Mouse (Mus musculus) ovary, adult 18-20 months (tissue): ENCODE data around the gene Vkorc1l1.
"Not testable (repeated sequence)": the region's sequence is repeated elsewhere in the genome, so short reads cannot be mapped to it uniquely, and the experiment has no call there.

Experiments
- DNase-seq: peaks from one replicate; pipeline ENCODE4 v3.0.0; 2022; ENCODE audit warnings: low spot score, mixed read lengths

Gene Vkorc1l1

DNA sequence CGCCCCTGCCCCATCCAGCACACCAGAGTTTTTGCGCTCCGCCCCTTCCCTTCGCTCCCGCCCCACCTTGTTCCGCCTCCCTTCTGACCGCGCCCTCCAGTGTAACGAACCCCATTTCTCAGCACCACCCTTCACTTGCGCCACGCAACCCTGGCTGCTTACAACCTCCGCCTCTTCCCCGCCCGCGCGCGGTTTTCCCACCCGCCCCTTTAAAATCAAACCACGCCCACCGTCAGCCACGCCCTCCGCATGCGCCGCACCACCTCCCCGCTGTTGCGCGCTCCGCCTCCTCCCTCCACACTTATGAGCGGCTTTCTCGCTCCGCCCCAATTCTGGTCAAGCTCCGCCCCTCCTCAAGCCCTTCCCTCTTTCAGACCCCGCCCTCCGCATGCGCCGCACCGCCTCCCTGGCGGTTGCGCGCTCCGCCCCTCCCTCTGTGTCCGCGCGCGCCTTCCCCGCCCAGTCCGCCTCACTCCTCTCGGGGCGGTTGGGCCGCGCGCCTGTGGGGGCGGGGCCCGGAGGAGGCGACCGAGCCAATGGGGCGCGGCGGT, at the start of gene Vkorc1l1:
Vkorc1l1 (plus strand) TSS at position 476 of the 551 bp plus-strand sequence.
- peak; percentile 97 for DNase-seq

DNA sequence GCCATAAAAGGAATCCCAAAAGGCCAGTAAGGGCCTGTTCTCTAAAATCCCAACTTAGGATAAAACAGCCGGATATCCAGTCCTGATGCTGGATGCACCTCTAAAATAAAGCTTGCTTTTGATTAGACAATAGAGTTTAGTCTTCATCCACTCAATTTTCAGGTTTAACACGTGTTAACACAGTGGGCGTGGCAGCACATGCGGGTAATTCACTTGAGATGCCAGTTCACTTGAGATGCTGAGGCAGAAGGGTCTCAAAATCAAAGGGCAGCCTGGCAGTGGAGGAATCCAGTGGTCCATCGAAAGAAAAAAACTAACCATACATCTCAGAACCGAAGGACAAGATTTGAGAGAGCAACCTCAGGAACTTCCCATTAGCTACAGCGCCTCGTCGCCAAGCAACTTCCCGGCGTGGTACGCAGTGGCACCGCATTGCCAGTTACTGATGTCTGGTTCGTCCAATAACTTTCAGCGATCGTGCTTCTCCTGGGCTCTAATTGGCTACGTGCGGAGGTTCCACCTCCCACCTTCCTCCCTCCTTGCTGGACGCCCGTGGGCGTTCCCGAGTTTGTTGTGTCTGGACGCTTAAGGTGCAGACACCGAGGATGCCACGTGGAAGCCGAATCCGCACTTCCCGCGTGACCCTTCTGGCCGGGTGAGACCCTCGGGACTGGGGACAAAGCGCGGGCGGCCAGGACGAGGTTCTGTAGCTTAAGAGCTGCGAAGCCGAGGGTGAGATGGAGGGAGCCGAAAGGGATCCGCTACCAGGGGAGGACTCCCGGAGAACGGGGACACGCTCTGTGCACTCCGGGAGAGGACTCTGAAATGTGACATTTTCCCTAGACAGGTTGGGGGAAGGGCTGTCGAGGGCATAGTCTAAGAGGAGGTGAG, 46.3 kb upstream of the Vkorc1l1 start, which contains the start of gene Zbed5:
Zbed5 (plus strand) TSS at position 526 of the 891 bp plus-strand sequence.
- peak; percentile 84 for DNase-seq

DNA sequence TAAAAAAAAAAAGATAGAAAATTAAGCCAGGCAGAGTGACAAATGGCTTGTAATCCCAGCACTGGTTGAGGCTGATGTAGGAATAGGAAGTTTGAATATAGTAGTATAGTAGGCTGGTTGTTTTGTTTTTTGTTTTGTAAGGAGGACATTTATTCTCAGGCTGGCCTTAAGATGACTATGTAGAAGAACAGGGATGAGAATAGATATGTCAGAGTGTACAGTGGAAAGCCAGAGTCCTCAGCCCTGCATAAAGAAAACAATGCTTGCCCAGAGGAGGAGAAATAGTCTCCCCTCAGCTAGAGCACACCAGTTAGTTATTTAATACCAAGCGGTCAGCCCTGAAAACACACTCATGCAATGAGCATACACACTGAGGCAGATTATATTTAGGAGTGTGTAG, 43.3 kb upstream of the Vkorc1l1 start, which contains the start of gene Phkg1:
Phkg1 (minus strand) TSS at position 101 of the 400 bp plus-strand sequence.
- DNase-seq, result no peak

DNA sequence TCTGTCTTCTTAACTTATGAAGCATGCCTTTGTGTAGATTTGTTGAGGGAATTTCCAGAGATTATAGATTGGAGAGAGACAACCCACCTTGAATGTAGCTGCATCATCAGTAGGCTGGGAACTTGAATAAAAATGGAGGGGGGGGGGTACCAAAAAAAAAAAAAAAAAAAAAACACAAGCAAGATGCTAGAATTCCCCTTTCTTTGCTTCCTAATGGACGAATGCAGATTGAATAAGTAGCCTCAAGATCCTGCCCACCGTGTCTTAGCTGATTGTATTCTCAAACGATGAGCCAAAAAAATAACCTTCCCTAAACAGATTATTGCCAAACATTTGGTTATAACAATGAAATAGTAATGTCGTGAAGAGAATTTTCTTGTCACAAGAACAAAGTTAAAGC, 34.0 kb upstream of the Vkorc1l1 start:
- no peak for DNase-seq

DNA sequence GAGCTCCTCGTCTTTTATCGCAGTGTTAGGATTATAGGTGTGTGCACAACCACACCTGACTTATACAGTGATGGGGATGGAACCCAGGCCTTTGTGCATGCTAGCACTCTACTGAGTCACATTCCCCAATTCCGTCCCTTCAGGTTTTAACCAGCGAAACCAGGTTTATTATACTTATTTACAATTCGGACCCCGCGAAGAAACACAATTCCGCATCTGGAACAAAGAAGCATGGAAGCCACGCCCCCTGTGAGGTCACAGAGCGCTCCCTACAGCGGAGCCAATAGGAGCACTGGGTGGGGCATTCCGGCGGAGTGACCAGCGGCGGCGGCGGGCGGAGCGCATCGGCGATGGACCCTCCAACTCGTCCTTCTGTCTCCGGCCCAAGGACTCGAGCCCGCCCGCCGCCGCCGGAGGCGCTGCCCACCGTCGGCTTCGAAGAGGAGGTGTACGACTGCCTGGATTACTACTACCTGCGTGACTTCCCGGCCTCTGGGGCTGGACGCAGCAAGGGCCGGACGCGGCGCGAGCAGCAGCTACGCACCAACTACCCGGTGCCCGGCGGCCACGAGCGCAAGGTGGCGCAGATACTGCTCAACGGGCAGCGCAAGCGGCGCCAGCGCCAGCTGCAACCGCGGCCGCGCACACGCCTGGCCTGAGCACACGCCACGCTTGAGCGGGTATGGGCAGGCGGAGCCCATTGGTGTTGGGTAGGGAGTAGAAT, 33.4 kb upstream of the Vkorc1l1 start, which contains the start of gene Nupr1l:
Nupr1l (plus strand) TSS at position 299 of the 724 bp plus-strand sequence.
- DNase-seq, result peak; percentile 85

DNA sequence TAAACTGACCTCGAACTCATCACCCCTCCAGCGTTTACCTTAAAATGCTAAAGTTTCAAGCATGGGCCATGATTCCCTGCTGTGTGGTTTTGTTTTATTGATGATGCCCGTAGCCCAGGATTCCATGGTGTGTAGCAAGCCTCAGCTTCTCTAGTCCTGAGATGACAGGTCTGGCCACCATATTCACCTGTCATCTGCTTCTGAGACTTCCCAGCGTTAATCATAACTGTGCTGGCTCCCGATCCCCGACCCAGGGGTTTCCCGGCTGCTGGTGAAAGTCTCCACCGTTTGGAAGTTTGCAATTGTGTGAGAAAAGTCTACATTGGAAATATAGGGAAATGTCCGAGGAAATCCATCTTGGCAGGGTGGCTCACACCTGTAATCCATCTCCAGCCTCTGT, 32.6 kb upstream of the Vkorc1l1 start:
- DNase-seq, result no peak

DNA sequence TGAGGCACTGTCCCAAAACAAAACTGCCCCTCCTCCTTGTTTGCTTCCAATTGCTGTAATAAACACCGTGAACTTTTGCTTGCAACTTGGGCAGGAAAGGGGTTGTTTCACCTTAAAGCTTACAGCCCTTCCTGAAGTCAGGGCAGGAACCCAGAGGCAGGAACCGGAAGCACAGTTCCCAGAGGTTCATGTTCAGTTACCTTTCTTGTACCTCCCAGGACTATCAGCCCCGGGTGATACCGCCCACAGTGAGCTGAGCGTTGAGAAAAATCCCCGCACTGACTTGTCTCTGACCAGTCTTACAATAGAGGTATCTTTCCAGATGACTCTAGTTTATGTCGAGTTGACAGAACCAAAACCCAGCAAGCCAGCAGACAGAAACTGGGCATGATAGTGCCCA, 32.2 kb upstream of the Vkorc1l1 start:
- no peak for DNase-seq

DNA sequence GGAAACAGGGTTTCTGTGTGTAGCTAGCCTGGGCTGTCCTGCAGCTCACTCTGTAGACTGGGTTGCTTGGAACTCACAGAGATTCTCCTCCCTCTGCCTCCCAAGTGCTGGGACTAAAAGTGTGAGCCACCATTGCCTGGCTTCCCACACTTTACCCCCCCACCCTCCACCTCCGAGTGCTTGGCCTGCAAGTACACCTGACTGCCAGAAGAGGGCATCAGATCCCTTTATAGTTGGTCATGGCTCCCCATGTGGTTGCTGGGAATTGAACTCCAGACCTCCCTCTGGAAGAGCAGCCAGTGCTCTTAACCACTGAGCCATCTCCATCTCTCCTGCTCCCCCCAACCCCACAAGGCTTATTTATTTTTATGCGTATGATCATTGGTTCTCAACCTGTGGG, 27.7 kb upstream of the Vkorc1l1 start:
- DNase-seq, result no peak

DNA sequence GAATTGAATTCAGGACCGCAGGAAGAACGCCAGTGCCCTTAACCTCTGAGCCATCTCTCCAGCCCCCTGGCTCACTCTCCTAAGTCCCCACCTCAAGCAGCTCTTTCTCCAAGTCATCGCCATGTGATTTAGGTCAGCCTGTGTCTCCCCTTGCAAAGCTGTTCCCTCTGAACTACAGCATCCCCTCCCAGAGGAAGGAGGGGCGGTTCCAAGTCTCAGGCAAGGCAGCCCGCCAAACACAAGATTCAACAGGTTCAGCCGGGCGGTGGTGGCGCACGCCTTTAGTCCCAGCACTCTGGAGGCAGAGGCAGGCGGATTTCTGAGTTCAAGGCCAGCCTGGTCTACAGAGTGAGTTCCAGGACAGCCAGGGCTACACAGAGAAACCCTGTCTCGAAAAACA, 26.3 kb upstream of the Vkorc1l1 start:
- not testable (repeated sequence) for DNase-seq

DNA sequence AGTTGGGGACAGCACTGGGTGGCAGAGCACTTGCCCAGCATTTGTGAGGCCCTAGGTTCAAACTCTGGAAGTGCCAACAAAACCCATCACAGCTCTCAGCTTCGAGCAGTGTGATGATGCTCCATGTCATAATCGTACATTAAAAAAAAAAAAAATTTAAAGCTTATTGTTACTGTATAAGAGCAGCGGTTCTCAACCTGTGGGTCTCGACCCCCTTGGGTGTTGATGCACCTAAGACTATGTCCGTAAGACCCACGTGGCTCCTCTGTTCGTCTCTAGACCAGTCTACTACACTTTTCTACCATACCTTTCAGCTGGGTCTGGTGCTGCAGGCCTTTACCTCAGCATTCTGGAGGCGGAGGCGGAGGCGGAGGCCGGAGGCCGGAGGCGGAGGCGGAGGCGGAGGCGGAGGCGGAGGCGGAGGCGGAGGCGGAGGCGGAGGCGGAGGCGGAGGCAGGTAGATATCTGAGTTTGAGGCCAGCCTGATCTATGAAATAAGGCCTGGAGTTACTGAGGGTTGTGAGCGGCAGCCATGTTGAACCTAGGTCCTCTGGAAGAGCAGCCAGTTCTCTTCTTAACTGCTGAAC, 23.6 kb upstream of the Vkorc1l1 start:
- no peak for DNase-seq

DNA sequence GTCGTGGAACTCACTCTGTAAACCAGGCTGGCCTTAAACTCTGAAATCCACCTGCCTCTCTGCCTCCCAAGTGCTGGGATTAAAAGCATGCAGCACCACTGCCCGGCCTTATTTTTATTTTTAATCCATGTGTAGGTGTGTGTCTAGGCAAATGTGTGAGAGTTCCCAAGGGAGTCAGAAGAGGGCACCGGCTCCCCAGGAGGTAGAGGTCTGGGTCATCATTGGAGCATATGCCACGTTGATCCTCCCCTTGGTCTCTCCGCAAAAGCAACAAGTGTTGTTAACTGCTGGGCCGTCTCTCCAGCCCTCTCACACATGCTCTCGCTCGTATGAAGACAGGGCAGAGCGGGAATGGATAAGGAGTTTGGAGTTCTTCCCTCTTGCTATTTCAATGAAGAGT, 23.0 kb upstream of the Vkorc1l1 start:
- no peak for DNase-seq

DNA sequence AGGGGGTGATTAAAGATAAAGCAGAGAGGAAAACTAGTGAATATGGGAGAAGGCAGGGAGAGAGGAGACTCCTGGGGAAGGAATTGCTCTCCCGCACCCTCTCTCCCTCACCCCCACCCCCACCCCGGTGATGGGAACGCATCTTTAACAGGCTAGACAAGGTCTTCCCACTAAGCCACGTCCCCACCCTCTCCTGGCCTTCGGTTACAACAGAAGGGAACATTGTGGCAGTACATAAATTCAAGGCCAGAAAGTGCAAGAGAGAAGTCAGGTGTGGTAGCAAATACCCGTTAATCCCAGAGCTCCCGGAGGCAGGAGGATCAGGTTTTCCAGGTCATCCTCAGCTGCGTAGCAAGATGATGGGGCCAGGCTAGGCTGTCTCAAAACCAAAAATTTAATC, 22.4 kb upstream of the Vkorc1l1 start:
- DNase-seq, result no peak

DNA sequence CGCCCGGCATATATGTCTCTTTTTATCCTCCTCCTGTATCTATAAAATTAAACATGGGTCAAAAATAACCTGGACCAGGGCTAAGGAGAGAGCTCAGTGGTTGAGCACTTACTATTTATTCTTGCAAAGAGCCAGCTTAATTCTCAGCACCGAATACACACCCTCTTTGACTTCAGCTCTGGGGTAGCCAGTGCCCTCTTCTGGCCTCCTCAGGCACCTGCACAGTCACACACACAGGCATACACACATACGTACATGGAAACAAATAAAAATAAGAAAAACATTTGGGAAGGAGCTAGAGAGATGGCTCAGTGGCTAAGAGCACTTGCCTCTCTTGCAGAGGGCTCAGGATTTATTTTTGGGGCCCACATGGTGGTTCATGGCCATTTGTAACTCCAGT, 19.8 kb upstream of the Vkorc1l1 start:
- DNase-seq, result no peak

DNA sequence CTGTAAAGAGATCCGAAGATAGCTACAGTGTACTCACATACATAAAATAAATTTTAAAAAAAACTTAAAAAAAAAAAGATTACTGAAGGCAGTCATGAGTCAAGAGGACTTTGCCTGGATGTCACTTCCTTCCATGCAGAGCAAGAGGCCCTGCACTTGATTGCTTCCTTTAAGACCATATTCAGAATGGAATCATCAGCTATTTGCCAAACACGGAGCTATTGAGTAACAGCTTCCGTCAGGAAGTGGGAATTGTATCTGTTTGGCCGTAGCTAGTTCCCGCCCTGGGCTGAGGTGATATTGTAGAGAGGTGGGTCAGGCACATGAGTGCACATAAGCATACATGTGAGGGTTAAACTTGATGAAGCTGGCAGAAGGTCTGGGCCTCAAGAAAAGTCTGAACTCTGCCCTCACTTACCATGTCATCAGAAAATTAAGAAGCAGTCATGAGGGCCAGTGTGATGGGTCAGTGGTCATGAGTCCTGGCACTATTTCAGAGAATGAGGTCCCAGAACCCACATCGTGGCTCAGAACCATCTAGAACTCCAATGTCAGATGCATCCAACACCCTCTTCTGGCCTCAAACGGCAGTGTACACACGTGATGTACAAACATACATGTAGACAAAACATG, 16.8 kb upstream of the Vkorc1l1 start:
- no peak for DNase-seq

DNA sequence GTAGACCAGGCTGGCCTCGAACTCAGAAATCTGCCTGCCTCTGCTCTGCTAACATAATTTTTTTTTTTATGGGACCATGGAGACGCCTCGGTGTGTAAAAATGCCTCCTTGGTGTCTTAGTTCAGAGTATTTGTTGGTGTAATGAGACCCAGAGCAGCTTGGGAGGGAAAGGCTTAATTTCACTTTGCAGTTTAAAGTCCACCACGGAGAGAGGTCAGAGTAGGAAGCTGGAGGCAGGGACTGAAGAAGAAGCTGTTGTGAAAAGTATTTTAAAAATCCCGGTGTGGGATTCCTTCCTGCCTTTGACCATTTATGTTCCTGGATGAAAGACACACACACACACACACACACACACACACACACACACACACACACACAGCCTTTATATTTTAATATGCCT, 15.8 kb upstream of the Vkorc1l1 start:
- DNase-seq, result no peak

DNA sequence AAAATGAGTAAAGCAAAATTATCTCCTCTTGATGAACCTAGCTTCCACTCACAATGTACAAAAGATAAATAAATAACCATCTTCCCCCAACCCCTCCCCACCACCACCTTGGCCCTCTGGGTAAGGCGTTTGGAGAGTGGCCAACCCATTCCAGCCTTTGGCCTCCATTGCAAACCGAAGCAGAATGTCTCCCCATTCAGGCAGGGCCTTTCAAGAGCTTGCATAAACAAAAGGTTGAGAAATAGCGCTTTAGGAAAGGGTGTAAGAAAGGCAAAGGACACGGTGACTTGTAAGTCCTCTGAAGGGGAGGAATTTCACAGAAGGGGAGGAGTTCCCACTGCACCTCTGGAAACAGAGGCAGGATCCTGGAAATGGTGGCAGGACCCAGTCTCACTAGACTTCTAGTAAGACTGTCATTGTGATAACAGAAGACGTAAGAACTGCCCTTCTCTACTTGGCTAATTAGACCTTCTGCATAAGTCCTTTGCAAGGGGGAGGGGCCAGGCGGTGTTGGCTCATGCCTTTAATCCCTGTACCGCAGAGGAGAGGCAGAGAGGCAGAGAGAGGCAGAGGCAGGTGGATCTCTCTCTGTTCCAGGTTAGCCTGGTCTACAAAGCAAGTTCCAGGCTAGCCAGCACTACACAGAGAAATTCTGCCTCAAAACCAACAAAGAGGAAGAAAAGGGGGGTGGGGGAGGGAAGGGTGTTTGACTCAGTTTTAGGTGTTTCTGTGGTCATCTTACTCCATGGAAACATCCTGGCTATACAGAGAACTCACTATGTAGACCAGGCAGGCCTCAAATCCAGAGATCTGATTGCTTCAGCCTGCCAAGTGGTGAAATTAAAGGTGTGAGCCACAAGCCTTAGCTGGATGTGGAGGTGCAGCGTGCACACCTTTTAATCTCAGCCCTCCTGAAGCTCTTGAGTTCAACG, 11.6 kb upstream of the Vkorc1l1 start:
- DNase-seq, result no peak

DNA sequence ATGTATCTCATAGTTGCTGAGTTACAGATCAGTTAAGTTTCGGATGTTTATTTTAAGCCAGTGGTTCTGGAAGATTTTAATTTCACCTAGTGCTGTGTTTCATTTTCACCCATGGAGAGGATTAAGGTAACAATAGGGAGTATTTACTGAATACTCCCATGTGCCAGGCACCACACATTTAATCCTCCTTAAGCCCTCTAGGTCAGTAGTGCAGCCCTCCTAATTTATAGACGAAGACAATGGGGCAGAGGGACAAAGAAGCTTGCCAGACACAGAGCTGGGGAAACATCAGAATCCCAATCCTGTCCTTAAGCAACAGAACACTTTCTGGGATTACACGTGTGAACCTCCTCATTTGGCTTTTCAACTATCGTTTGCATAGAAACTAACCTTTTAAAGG, 4.8 kb upstream of the Vkorc1l1 start:
- DNase-seq, result no peak

DNA sequence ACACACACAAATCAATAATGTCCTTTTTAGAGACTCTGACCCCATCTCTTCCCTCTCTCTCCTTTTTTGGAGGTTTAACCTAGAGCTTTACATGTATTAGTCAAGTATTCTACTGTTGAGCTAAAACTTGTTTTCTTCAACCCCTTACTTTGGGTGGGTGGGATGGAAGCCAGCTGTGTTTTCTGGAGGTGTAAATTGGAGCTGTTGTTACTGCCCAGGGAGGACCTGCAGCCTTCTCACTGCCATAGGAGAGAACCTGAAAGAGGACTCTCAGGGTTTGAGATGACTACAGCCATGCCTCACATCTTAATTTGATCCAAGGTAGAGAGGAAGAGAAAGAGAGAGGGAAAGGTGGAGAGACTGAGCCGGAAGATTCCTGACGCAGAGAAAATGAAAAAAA, 1.5 kb upstream of the Vkorc1l1 start:
- DNase-seq, result no peak

DNA sequence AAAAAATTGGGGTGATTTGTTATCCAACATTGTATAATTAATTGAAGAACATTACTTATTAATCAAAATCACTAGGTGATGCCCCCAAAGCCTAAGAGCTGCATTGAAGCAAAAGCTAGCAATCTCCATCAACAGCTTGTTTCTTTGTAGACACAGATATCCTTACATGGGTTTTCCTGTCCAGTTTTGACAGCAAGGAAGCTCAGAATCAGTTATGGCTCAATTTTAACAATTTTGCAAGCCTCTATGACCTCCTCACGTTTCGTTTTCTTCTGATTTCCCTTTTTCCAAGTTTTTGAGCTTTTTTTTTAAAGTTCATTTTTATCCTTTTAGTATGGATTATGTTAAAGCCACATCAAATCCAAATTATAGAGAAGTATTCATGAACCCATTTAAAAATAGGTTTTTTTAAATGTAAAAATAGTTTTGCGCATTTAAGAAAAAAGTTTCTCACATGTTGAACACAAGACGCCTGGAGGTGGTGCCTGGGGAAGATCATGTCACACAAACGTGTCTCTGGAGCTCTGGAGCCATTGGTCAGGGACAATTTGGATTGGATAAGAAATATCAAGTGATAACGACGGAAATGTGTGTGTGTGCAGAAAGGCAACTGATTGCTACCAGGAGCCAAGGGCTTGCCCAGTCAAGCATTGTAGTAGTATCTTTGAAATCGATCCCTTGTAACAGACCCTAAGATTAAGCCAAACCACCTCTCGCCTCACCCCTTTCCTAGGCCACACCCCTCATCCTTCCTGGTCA, 855 bp upstream of the Vkorc1l1 start:
- no peak for DNase-seq
